In the genomic region with DNA sequence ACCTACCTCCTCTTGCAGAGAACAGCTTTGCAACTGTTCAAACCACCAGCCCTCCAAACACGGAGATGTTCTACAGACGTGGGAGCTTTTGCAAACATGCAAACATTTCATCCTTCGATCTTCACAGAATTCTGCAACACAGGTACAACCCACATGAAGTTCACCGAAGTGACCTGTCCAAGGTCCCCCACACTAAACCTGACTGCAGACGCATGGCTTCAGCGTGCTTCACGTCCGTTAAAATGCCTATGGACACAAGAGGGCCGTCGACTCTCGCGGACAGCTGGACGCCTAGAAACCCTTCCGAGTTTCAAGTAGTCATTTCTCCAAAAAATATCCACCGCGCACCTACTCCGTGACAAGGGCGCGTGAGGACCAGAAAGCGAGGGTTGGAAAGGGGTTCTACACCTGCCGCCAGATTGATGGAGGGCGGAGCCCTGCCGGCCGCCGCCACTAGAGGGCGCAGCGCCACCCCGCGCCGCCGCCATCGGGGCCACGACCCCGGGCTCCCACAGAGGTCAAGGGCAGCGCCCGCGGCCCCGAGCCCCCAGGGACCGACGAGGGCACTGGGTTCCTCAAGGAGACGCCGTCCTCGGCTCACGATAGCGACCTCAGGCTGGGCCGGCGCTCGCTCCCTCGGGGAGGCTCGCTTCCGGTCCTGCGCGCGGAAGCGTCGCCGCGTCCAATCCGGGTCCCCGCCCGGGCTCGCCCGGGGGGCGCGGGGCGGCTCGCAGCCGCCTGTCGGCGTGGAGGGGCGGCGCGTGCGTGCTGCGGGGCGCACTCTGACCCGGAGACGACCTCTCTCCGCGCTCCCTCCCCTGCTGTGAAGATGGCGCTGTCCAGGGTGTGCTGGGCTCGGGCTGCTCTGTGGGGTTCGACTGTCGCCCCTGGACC, we compare ENCODE assay signal across 8 mouse cellular contexts. TPM values are rescaled to one million over a fixed set of nuclear protein-coding genes. Genes with fewer than 3 reads are reported as not detected.
DNase-seq lines count a peak whose midpoint lies in the region; ATAC-seq and TF ChIP-seq lines count a peak whose summit lies in the region.

A gene (plus strand): TSS at position 729 of the 894 bp plus-strand sequence.

- 3% methylated on average over 83 of the region's 84 CpGs for WGBS in embryonic facial prominence, embryonic 13.5 days
- 1% methylated on average over 84 of the region's 84 CpGs for WGBS in kidney, adult 2 months
- 3% methylated on average over 76 of the region's 84 CpGs for WGBS in limb, embryonic 11.5 days
- WGBS in midbrain, embryonic 13.5 days = 2% methylated on average over 84 of the region's 84 CpGs
- WGBS in small intestine, adult 2 months = under 1% methylated on average over 84 of the region's 84 CpGs

- H3K4me1 ChIP-seq in embryonic facial prominence, embryonic 13.5 days = peaks cover 16% of the 10 kb centered on the region
- H3K4me1 ChIP-seq in kidney, adult 2 months (ENCODE audit: control insufficient read depth, insufficient read depth, low read length) = peaks cover 13% of the 10 kb centered on the region; the same call in 1 of the 2 replicates
- H3K4me1 ChIP-seq in limb, embryonic 11.5 days (ENCODE audit: control insufficient read depth, insufficient read depth, low read length) = 0 out of 2 replicates have a peak, but pooled peaks cover 4% of the 10 kb centered on the region
- H3K4me1 ChIP-seq in midbrain, embryonic 13.5 days (replicated peaks) = peaks cover 35% of the 10 kb centered on the region
- H3K4me1 ChIP-seq in small intestine, adult 2 months (ENCODE audit: control insufficient read depth, insufficient read depth, insufficient read length, low read length) = peaks cover 3% of the 10 kb centered on the region

- TF ChIP-seq CTCF in kidney, adult 2 months (conservative IDR thresholded peaks at IDR 0.05; ENCODE audit: insufficient read depth, insufficient read length, low read depth, low read length) = peak; percentile 63
- peak; percentile 96 for TF ChIP-seq CTCF in small intestine, adult 2 months (IDR thresholded peaks at IDR 0.05; ENCODE audit: extremely low read depth, insufficient read length, insufficient replicate concordance, low read depth, low read length)

- DNase-seq in 3T3-L1 (ENCODE audit: low read depth, low spot score) = peak; percentile 63
- peak; percentile 76 to 81 for DNase-seq in adrenal gland, postnatal 4 days (ENCODE audit: low spot score in 2 of 2)
- DNase-seq in heart, adult 18-20 months = peak; percentile 87 to 94
- peak; percentile 93 for DNase-seq in kidney, adult 2 months
- DNase-seq in limb, embryonic 11.5 days (ENCODE audit: low spot score) = peak; percentile 86

- peak; percentile 53 for TF ChIP-seq POLR2A in kidney, adult 2 months (IDR thresholded peaks at IDR 0.05; ENCODE audit: low read depth, low read length)
- peak; percentile 37; the same call in 1 of the 2 replicates for TF ChIP-seq POLR2A in small intestine, adult 2 months (IDR thresholded peaks at IDR 0.05; ENCODE audit: low read depth, low read length)

- peak within 1 kb of the TSS; percentile 86 for H3K9ac ChIP-seq in embryonic facial prominence, embryonic 13.5 days
- H3K9ac ChIP-seq in limb, embryonic 11.5 days (ENCODE audit: low read length) = peak within 1 kb of the TSS; percentile 85
- peak within 1 kb of the TSS; percentile 90 for H3K9ac ChIP-seq in midbrain, embryonic 13.5 days (replicated peaks)

- no peaks in the 10 kb centered on the region for H3K27me3 ChIP-seq in embryonic facial prominence, embryonic 13.5 days
- no peaks in the 10 kb centered on the region for H3K27me3 ChIP-seq in kidney, adult 2 months (replicated peaks; ENCODE audit: control insufficient read depth, insufficient read depth, low read length)
- H3K27me3 ChIP-seq in limb, embryonic 11.5 days (ENCODE audit: control insufficient read depth, insufficient read depth, low read length) = no peaks in the 10 kb centered on the region
- H3K27me3 ChIP-seq in midbrain, embryonic 13.5 days = no peaks in the 10 kb centered on the region
- no peaks in the 10 kb centered on the region for H3K27me3 ChIP-seq in small intestine, adult 2 months (ENCODE audit: control insufficient read depth, insufficient read depth, low read length)

- peaks cover 24% of the 10 kb centered on the region for H3K36me3 ChIP-seq in embryonic facial prominence, embryonic 13.5 days
- no peaks in the 10 kb centered on the region for H3K36me3 ChIP-seq in kidney, adult 2 months (ENCODE audit: control insufficient read depth, insufficient read depth, low read length)
- H3K36me3 ChIP-seq in limb, embryonic 11.5 days (ENCODE audit: control insufficient read depth, insufficient read depth, low read length) = peaks cover 2% of the 10 kb centered on the region; the same call in 1 of the 2 replicates
- H3K36me3 ChIP-seq in midbrain, embryonic 13.5 days = peaks cover 14% of the 10 kb centered on the region
- 0 out of 2 replicates have a peak, but pooled peaks cover 2% of the 10 kb centered on the region for H3K36me3 ChIP-seq in small intestine, adult 2 months (ENCODE audit: control insufficient read depth, insufficient read depth, low read length)

- H3K4me3 ChIP-seq in embryonic facial prominence, embryonic 13.5 days = peak within 1 kb of the TSS; percentile 83
- peak within 1 kb of the TSS; percentile 87 for H3K4me3 ChIP-seq in kidney, adult 2 months (ENCODE audit: insufficient read depth, low read depth, low read length)
- H3K4me3 ChIP-seq in limb, embryonic 11.5 days (ENCODE audit: low read depth, low read length) = peak within 1 kb of the TSS; percentile 78
- peak within 1 kb of the TSS; percentile 87 for H3K4me3 ChIP-seq in midbrain, embryonic 13.5 days (replicated peaks)
- peak within 1 kb of the TSS; percentile 88 for H3K4me3 ChIP-seq in small intestine, adult 2 months (ENCODE audit: low read depth, low read length)

- H3K9me3 ChIP-seq in embryonic facial prominence, embryonic 13.5 days = no peaks in the 10 kb centered on the region
- no peaks in the 10 kb centered on the region for H3K9me3 ChIP-seq in limb, embryonic 11.5 days (ENCODE audit: control insufficient read depth, low read length)
- H3K9me3 ChIP-seq in midbrain, embryonic 13.5 days = no peaks in the 10 kb centered on the region

- H3K27ac ChIP-seq in embryonic facial prominence, embryonic 13.5 days = peak within 1 kb of the TSS; percentile 77
- peak within 1 kb of the TSS; percentile 95 for H3K27ac ChIP-seq in kidney, adult 2 months (ENCODE audit: insufficient read depth, low read depth, low read length)
- H3K27ac ChIP-seq in limb, embryonic 11.5 days (replicated peaks; ENCODE audit: low read depth, low read length) = no peak within 1 kb of the TSS
- H3K27ac ChIP-seq in midbrain, embryonic 13.5 days = peak within 1 kb of the TSS; percentile 87
- peak within 1 kb of the TSS; percentile 67; the same call in 1 of the 2 replicates for H3K27ac ChIP-seq in small intestine, adult 2 months (ENCODE audit: insufficient read depth, low read depth, low read length)

- H3K4me2 ChIP-seq in embryonic facial prominence, embryonic 13.5 days = peak within 1 kb of the TSS; percentile 79
- peak within 1 kb of the TSS; percentile 84 for H3K4me2 ChIP-seq in limb, embryonic 11.5 days (ENCODE audit: low read depth, severe bottlenecking)
- H3K4me2 ChIP-seq in midbrain, embryonic 13.5 days (replicated peaks) = peak within 1 kb of the TSS; percentile 95

- ATAC-seq in embryonic facial prominence, embryonic 13.5 days (ENCODE audit: insufficient number of reproducible peaks, insufficient read depth, low FRiP score, low TSS enrichment, low read depth) = peak; percentile 89
- ATAC-seq in limb, embryonic 11.5 days (ENCODE audit: insufficient number of reproducible peaks, low FRiP score, low TSS enrichment, low read depth) = peak; percentile 84
- peak; percentile 97 for ATAC-seq in midbrain, embryonic 13.5 days

RNA-seq across cellular contexts. Expression of the gene that starts here (rescaled TPM):
- 100 to 1,000 TPM in 1 of 2 experiments, 10 to 100 TPM in 1; 93.9 to 111 TPM for total RNA-seq in adrenal gland, postnatal 4 days (2021)
- polyA plus RNA-seq in embryonic facial prominence, embryonic 13.5 days (2015; fragmentation: Nextera tagmentation; extraction: Ambion mirVana) = 31.4 and 33.0 TPM in 2 replicates
- 10 to 100 TPM; 10.2 to 23.2 TPM for total RNA-seq in heart, adult 18-20 months (2021)
- polyA plus RNA-seq in kidney, adult 2 months (2012; rRNA removed) = 79.0 and 79.8 TPM in 2 replicates
- polyA plus RNA-seq in limb, embryonic 11.5 days (2014; fragmentation: Nextera tagmentation; extraction: Ambion mirVana) = 30.6 and 31.4 TPM in 2 replicates
- polyA plus RNA-seq in midbrain, embryonic 13.5 days (2015; fragmentation: Nextera tagmentation; extraction: Ambion mirVana) = 55.1 and 55.2 TPM in 2 replicates
- 16.3 and 26.1 TPM in 2 replicates for polyA plus RNA-seq in small intestine, adult 2 months (2012; rRNA removed)
